Mouse (Mus musculus): ENCODE results near the gene F2rl1.

- TF ChIP-seq CTCF (IDR thresholded peaks at IDR 0.05; ENCODE audit: low read depth, low read length) = no peak
- no peak for TF ChIP-seq GATA1 (IDR thresholded peaks at IDR 0.05; ENCODE audit: borderline replicate concordance, low read length)
- TF ChIP-seq TAL1 (conservative IDR thresholded peaks at IDR 0.05; ENCODE audit: low read depth, low read length) = peak; percentile 65
- TF ChIP-seq GATA2 (IDR thresholded peaks at IDR 0.05; ENCODE audit: borderline replicate concordance, low read depth, low read length) = no peak
- no peak for TF ChIP-seq POLR2AphosphoS5 (IDR thresholded peaks at IDR 0.05; ENCODE audit: insufficient replicate concordance, low read depth, low read length)
These were observed 49.9 kb downstream of the F2rl1 start for GRCm38 (mm10) chr13:95475124-95475523.

Data from G1E (cell line).